Mouse (Mus musculus) stomach, postnatal 0 days (tissue): ENCODE data around the gene Igf2r.

Experiments
- CTCF ChIP-seq: IDR thresholded peaks from 2 replicates; pipeline ENCODE4 v1.5.1; 2016; ENCODE audit warnings: antibody characterized with exemption, low read depth, mild to moderate bottlenecking, moderate library complexity
- EP300 ChIP-seq: optimal IDR thresholded peaks from 2 replicates; pipeline ENCODE3; 2016; ENCODE audit warnings: antibody characterized with exemption

DNA sequence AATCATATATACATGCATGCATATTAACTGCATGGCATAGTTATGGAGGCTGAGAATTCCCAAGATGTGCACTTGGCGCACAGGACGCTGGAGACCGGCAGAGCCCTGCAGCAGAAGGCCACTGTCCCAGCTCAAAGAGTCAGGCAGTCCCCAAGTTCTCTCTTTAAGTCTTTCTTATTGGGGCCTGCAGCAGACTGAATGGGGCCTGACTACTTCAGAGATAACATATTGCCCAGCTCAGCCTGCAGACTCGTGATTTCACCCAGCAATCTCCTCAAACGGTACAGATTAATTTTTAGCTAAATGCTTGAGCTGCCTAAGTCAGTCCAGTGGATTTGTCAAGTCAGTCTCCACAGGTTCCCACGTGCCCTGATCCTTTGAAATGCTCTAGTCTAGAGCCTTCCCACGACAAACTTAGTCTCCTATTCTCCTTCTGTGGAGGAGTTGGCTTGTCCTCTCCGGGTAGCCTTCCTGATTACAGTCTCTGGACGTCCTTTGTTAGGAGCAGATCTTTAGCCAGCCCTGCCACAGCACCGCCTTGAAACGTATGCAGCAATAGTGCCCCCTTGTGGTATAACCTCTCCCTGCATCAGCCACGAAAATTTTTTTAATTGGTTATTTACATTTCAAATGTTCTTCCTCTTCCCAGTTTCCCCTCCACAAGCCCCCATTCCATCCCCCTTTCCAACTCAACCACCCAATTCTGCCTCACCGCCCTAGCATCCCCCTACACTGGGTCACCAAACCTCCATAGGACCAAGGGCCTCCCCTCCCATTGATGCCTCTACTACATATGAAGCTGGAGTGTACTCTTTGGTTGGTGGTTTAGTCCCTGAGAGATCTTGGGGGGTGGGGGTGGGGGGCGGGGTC is 40.9 kb upstream of the Igf2r start:
- peak; percentile 97 for TF ChIP-seq CTCF
- no peak for TF ChIP-seq EP300
